Mouse (Mus musculus) left cerebral cortex, postnatal 4 days (tissue): ENCODE results near the gene Gm28043. TPM values are rescaled to one million over a fixed set of nuclear protein-coding genes. Genes with fewer than 3 reads are reported as not detected.
"Not testable (repeated sequence)": the region's sequence is repeated elsewhere in the genome, so short reads cannot be mapped to it uniquely, and the experiment has no call there.

Experiments
- DNase-seq: peaks from one replicate; pipeline ENCODE4 v3.0.0-alpha.2; 2022
- intact Hi-C: fragments of 180-260 bp; cut with DNase I; formaldehyde crosslinking; loops from one replicate; pipeline ENCODE4 v1.15.1; 2025
- total RNA-seq, 2 experiments: library from RNA; stranded (reverse); gene quantifications; 2 replicates each; pipeline ENCODE4 v1.2.3; 2021

Gene Gm28043
- total RNA-seq, 2 experiments from 2014 or later = 4.9 to 5.5 TPM

- intact Hi-C loops = loop anchor here (5.0 kb wide), 1 partner anchor 174 kb away; no protein-coding TSS in a partner anchor
- DNase-seq = no peak
Measured at GRCm38 (mm10) chr17:29708783-29709182, 94.1 kb downstream of the Gm28043 start.

GRCm38 (mm10) chr17:29710562-29711044, 95.9 kb downstream of the Gm28043 start:
- intact Hi-C loops = no loop called here
- DNase-seq = peak; percentile 73

GRCm38 (mm10) chr17:29711076-29711744, 96.5 kb downstream of the Gm28043 start:
- peak; percentile 91 for DNase-seq
- intact Hi-C loops = no loop called here

GRCm38 (mm10) chr17:29711745-29712431, 97.2 kb downstream of the Gm28043 start:
- DNase-seq = no peak
- intact Hi-C loops = no loop called here

GRCm38 (mm10) chr17:29712565-29712964, 97.9 kb downstream of the Gm28043 start:
- DNase-seq = peak; percentile 74
- intact Hi-C loops = no loop called here

- intact Hi-C loops, DNase-seq: not testable (repeated sequence)
Measured at GRCm38 (mm10) chr17:29713734-29714133, 99.1 kb downstream of the Gm28043 start.

GRCm38 (mm10) chr17:29716732-29717445, 102.2 kb downstream of the Gm28043 start, which contains the start of gene Ccdc167:
TSS of gene Ccdc167 (minus strand) at chr17:29717044.
- peak; percentile 96 for DNase-seq
- intact Hi-C loops = no loop called here

- DNase-seq = no peak
- intact Hi-C loops = no loop called here
Measured at GRCm38 (mm10) chr17:29718660-29719059, 104.0 kb downstream of the Gm28043 start.

- DNase-seq = peak; percentile 83
- intact Hi-C loops = no loop called here
Measured at GRCm38 (mm10) chr17:29719628-29720575, 105.2 kb downstream of the Gm28043 start.

GRCm38 (mm10) chr17:29720755-29721365, 106.2 kb downstream of the Gm28043 start:
- peak; percentile 81 for DNase-seq

GRCm38 (mm10) chr17:29724610-29725009, 109.9 kb downstream of the Gm28043 start:
- intact Hi-C loops = no loop called here
- peak; percentile 91 for DNase-seq

More at GRCm38 (mm10) chr17:29720755-29721365, 106.2 kb downstream of the Gm28043 start:
- intact Hi-C loops = no loop called here

- peak; percentile 46 for DNase-seq
- intact Hi-C loops = no loop called here
Measured at GRCm38 (mm10) chr17:29725027-29725620, 110.4 kb downstream of the Gm28043 start.

- intact Hi-C loops = no loop called here
- DNase-seq = no peak
Measured at GRCm38 (mm10) chr17:29728082-29728481, 113.4 kb downstream of the Gm28043 start.

- DNase-seq = peak; percentile 82
Measured at GRCm38 (mm10) chr17:29730510-29731265, 116.0 kb downstream of the Gm28043 start.

GRCm38 (mm10) chr17:29731266-29731952, 116.7 kb downstream of the Gm28043 start:
- DNase-seq = peak; percentile 43
- intact Hi-C loops = no loop called here

More at GRCm38 (mm10) chr17:29730510-29731265, 116.0 kb downstream of the Gm28043 start:
- intact Hi-C loops = no loop called here

- intact Hi-C loops = no loop called here
- peak; percentile 67 for DNase-seq
Measured at GRCm38 (mm10) chr17:29731953-29732325, 117.3 kb downstream of the Gm28043 start.

- intact Hi-C loops = no loop called here
- DNase-seq = no peak
Measured at GRCm38 (mm10) chr17:29732522-29732921, 117.8 kb downstream of the Gm28043 start.
